Mouse (Mus musculus) cerebellum, adult 11 months (tissue): ENCODE measurements around the gene Cfap61.

Experiments used
- DNase-seq: peaks from one replicate; pipeline ENCODE4 v3.0.0; 2022

Cfap61 gene

GRCm38 (mm10) chr2:146168017-146168803, 233.6 kb downstream of the Cfap61 start:
- no peak for DNase-seq

DNA sequence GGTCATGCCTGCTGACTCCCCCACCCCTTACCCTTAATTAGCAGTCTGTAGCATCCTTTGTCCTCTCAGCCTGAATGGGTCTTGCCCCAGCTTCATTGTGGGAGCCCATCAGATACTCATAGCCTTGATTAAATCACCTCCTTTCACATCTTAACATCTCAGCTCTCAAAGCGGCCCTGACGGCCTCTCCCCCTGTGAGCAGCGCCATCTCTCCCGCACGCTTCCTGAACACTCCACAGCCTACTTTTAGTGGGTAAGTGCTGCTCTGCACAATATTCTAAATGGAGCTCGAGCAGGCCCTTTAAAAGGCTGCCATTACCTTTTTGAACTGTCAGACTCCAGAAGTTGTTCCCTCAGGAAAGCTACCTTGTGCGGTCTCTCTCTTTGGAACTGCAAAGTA, 234.9 kb downstream of the Cfap61 start:
- no peak for DNase-seq

GRCm38 (mm10) chr2:146172106-146172505, 237.5 kb downstream of the Cfap61 start:
- no peak for DNase-seq

DNA sequence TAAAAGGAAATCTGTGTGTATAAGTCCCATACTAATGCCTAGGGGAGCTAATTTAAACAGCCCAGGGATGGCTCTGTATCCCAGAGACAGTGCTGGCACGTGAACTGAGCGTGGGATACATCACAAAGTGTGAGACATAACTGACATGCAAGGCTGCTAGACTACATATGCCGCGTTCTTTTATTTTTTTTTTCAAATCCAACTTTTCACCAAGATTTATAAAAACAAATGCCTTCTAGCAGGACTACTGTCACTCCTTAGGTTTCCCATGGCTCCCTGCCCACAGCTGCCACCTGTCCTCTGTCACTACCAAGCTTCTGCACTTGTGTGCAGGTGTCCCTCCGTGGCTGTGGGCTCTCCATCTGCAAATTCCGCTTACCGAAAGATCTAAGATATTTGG, 239.6 kb downstream of the Cfap61 start:
- no peak for DNase-seq

- DNase-seq, result no peak
Observed at GRCm38 (mm10) chr2:146178718-146179117, 244.1 kb downstream of the Cfap61 start.

GRCm38 (mm10) chr2:146183830-146184793, 249.5 kb downstream of the Cfap61 start:
- no peak for DNase-seq

DNA sequence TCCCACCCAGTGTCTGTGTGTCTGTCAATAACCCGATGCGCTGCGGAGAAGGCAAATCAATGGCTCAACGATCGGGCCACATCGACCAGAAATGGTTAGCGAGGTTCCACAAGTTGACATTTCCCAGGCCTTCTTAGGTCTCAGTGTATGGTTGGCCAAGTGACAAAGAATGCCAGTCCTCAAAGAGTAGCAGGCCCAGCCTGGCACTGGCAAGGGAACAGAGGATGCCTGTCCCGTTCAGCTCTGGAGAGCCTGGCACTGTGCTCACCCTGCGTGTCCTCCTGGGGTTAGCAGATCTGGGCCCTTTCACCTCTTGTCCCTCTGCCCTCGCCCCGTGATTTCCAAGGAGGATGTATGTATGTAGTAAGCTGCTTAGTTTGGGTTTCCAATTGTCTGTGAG, 261.5 kb downstream of the Cfap61 start:
- DNase-seq, result no peak

- DNase-seq, result no peak
Observed at GRCm38 (mm10) chr2:146197947-146198346, 263.4 kb downstream of the Cfap61 start.

- DNase-seq, result no peak
Observed at GRCm38 (mm10) chr2:146210968-146211367, 276.4 kb downstream of the Cfap61 start.

GRCm38 (mm10) chr2:146214715-146215114, 280.1 kb downstream of the Cfap61 start:
- DNase-seq, result peak; percentile 21

DNA sequence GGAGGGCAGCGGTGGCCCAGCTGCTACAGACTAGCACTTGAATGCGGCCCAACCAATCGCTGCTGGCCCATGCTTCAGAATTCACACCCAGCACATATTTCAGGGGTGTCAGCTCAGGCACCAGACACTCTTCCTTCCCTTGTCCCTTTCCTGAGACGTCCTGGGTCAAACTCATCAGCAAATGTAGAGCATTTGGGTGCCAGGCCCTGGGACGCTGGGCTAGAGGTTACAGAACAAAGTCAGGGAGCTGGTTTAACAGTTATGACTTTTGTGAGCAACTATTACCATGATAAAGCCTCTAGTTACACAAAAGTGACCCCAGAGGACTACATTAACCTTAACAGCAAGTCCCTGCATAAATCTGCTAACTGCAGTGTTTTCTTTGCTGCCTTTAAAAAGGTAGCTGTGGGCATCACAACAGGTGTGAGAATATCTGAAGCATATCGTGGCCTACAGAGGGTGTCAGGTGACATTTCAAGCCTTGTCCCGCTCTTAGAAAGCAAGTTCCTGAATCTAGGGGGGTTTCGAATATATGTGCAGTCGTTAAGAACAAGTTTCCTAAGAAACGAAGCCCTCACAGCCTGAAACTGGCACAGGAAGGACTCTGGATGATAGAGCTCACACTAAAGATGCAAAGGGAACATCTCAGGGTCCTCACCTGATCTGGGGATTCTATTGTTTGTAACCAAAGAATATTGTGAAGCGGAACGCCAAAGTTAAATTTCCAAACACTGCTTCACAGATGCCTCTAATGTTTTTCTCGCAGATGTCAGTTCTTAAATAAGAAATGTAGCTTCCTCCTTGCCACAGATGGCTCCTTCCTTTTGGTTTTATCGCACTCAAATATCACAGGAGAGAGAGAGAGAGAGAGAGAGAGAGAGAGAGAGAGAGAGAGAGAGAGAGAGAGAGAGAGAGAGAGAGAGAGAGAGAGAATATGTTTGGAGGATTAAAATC, 281.8 kb downstream of the Cfap61 start:
- DNase-seq, result no peak

DNA sequence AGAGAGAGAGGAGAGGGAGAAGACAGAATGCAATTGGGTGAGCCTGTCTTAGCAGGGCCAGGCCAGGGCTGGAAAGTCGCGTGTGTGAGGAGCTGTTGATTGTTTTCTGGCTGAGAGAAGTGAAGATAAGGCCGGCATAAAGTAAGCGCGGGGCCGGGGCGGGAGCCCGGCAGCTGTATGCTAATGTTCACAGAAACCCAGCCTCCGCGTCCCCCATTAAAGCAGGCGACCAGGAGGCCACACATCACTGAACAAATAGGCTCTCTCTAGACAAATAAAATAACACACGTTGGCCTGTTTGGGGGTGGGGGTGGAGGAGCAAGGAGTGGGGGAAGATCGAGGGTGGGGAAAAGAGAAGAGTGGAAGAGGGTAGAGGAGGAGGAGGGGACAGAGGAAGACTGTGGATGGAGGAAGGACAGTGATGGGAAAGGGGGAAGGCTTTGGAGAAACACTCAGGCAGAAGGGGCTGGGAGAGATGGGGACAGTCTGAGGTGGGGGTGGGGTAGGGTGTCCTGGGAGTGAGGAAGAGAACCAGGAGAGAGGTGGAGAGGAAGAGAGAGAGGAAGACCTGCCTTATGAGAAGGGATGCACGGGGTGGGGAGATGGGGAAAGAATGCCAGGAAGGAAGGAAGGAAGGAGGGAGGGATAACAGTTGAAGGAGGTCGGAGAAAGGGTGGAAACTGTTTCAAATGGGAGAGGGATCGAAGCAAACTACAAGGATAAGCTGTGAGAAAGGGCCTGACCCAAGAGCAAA, 282.8 kb downstream of the Cfap61 start:
- DNase-seq, result no peak

DNA sequence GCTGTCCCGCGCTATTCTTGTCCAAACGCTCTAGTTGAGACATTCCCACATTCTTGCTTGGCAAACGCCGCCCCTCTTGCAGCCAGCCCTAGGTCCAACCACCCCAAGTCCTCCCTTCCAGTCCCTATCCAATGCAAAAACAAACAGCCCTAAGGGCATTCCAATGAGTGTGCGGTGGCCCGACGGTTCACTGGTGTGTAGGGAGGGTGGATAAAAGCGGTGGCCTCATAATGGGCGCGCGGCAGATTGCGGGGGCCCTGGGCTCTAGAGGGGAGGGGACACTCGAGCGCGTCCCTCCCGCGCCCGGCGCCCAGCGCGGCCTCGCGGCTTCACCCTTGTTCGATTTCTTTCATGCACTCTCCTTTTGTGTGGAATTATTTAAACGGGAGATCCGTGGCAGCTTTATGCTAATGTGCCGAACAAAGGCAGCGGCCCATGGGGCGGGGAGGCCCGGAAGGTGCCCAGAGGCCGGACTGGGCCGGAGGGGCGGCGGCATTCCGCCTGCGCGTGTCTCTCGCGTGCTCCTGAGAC, 283.6 kb downstream of the Cfap61 start:
- no peak for DNase-seq

DNA sequence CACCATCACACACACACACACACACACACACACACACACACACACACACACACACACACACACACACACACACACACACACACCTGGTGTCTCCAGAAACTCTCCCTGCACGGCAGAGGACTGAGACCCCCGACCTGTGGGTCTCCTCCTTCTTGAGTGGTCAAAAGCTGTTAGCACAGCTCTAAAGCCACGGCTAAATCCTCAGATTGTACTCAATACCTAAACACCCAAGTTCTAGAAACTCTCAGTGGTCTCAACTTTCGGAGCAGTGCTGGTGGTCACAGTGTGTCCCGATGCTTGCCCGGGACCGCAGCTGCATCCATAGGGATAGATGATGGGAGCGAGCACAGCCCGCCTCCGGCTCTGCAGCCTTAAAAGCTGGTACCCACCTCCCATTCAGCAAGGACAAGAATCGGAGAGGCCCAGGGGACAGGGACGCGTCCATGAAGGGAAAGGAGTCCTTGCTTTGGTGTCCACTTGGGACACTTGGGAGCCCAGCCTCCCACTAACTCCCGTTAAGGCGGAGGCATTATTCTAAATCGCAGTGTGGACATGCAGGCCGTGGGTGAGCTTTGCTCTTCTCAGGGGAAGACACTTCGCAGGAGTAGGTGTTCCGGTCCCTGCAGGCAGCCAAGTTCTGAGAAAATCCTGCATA, 284.4 kb downstream of the Cfap61 start:
- no peak for DNase-seq

DNA sequence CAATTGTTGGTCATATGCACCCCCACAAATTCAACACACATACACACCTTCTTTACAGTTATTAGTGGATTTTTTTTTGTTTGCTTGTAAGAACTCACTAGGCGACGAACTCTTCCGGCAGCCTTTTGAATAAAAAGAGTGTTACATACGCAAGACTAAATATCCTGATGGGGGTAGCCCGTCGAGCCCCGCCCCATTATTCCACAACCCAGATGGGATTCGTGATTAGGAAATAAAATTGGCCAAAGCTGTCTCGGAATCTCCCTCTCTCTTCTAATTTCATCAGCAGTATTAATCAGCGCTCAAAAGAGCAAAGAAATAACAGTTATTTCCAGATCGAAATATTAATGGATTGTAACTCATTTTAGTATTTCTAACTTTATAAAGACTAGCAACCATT, 285.2 kb downstream of the Cfap61 start:
- no peak for DNase-seq

DNA sequence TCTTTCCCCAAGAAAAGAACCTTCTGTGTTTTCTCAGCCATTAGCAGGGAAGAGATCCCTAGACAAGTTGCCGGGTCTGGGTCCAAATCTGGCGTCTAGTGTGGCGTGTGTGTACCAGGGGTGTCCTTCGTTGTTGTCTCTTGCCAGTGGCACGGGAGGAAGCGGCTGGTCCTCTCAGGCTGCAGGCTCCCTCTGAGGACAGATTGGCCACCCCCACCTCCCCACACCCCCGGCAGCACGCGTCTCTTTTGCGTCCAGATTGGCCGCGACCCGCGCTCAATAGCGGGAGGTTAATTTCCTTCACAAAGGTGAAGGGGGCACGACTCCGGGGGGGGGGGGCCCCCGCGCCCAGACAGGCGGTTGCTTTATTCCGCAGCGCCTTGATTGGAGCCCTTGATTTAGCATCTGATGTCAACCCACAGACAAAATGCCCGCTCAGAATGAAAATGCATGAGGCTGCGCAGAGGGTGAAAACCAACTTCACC, 286.0 kb downstream of the Cfap61 start:
- no peak for DNase-seq

DNA sequence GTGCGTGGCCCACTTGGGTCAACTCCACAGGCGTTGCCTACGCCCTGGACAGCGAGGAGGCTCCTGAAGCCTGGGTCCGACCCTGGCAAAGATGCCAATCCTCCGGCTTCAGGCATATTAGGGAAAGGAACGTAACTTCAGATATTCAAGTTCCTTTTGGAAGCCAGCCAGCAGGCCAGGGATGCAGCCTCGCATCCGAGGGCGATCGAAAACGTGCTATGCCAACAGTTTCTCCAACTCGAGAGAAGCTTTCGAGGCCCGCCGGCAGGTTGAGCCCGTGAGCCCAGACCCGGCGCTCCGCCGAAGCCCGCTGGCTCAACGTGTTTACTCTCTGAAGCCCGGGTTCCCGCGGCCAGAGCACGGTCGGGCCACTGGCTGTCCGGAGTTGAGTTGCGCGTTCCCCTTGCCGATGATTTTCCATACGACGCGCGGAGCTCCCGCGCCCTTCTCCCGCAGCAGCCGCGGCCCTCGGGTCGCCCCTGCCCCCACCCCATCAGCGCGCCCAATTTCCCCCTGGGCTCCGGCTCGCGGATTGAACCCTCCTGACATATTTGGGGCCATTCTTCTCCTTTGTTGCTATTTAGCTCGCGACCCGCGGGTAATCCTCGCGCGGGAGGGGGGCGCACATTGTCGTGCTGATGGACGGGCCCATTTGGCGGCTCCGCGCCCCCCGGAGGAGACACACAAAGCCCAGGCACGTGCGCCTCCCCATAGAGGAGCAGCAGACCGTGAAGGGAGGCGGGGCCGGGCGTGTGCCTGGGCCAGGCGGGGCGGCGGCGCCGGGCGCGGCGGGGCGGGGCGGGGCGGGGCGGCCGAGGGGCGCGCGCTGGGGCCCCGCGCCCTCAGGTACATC, 286.7 kb downstream of the Cfap61 start, which contains the start of gene Insm1:
Insm1 (plus strand) TSS at position 846 of the 853 bp plus-strand sequence.
- peak; percentile 16 for DNase-seq

- no peak for DNase-seq
Observed at GRCm38 (mm10) chr2:146221929-146222278, 287.3 kb downstream of the Cfap61 start.

GRCm38 (mm10) chr2:146222279-146223175, 287.9 kb downstream of the Cfap61 start:
- DNase-seq, result peak; percentile 18
